Mouse (Mus musculus) liver, embryonic 12.5 days (tissue): Measurements from ENCODE around the gene C87436. TPM values are rescaled to one million over a fixed set of nuclear protein-coding genes. Genes with fewer than 3 reads are reported as not detected.

Source experiments
- ATAC-seq: fragments of 200-750 bp; cut with Nextera tagmentation; 2 replicates; pipeline ENCODE4 v1.8.0; 2017; ENCODE audit warnings: moderate number of reproducible peaks, mild to moderate bottlenecking, moderate library complexity
- H3K27ac ChIP-seq: fragments of 300-500 bp; sonication (generic); 2 replicates; pipeline ENCODE4 v1.5.1; 2016; ENCODE audit warnings: mild to moderate bottlenecking
- H3K27me3 ChIP-seq: fragments of 300-500 bp; sonication (generic); replicated peaks from 2 replicates; pipeline ENCODE4 v1.6.1; 2016; ENCODE audit warnings: mild to moderate bottlenecking, moderate library complexity
- H3K36me3 ChIP-seq: fragments of 300-500 bp; sonication (generic); 2 replicates; pipeline ENCODE4 v1.6.1; 2016; ENCODE audit warnings: mild to moderate bottlenecking, moderate library complexity
- H3K4me1 ChIP-seq: fragments of 300-500 bp; sonication (generic); 2 replicates; pipeline ENCODE4 v1.6.1; 2016
- H3K4me2 ChIP-seq: fragments of 300-500 bp; sonication (generic); 2 replicates; pipeline ENCODE4 v1.6.1; 2016; ENCODE audit warnings: mild to moderate bottlenecking, moderate library complexity
- H3K4me3 ChIP-seq: fragments of 300-500 bp; sonication (generic); 2 replicates; pipeline ENCODE4 v1.5.1; 2016; ENCODE audit warnings: mild to moderate bottlenecking, moderate library complexity
- H3K9ac ChIP-seq: fragments of 300-500 bp; sonication (generic); 2 replicates; pipeline ENCODE4 v1.6.1; 2016; ENCODE audit warnings: mild to moderate bottlenecking, moderate library complexity
- H3K9me3 ChIP-seq: fragments of 300-500 bp; sonication (generic); replicated peaks from 2 replicates; pipeline ENCODE4 v1.6.1; 2016; ENCODE audit warnings: mild to moderate bottlenecking, moderate library complexity
- WGBS: fragments of 180-500 bp; shearing (Covaris S2); methylation state at CpG from one replicate; pipeline ENCODE4 v1.1.7; 2016; ENCODE audit not compliant: insufficient replicate concordance; 5-methylcytosine and 5-hydroxymethylcytosine counted together
- polyA plus RNA-seq: library from polyadenylated mRNA; unstranded; fragments of >200 nt; fragmentation: Nextera tagmentation; extraction: Ambion mirVana; gene quantifications from 2 replicates; pipeline ENCODE4 v1.2.1, GENCODE M21; 2016

C87436 gene
- polyA plus RNA-seq, 1 experiment from 2014 or later = 18.8 TPM

GRCm38 (mm10) chr6:86474072-86474471 is 35.9 kb downstream of the C87436 start:
- no peaks in the 10 kb centered on the region for H3K27me3 ChIP-seq
- no peak overlapping the region for H3K27ac ChIP-seq
- H3K9ac ChIP-seq = no peak overlapping the region
- no peak for ATAC-seq
- H3K9me3 ChIP-seq = no peaks in the 10 kb centered on the region
- no peak overlapping the region for H3K4me3 ChIP-seq
- peaks cover 56% of the 10 kb centered on the region for H3K4me1 ChIP-seq
- H3K4me2 ChIP-seq = no peak overlapping the region
- 84% methylated on average over 5 of the region's 5 CpGs for WGBS
- H3K36me3 ChIP-seq = peaks cover 17% of the 10 kb centered on the region

GRCm38 (mm10) chr6:86474646-86475181 is 36.5 kb downstream of the C87436 start:
- Histone ChIP-seq H3K4me2 (no peak overlapping the region), H3K27me3 (no peaks in the 10 kb centered on the region), H3K36me3 (peaks cover 10% of the 10 kb centered on the region), H3K4me1 (peaks cover 63% of the 10 kb centered on the region), H3K9ac (no peak overlapping the region), H3K4me3 (no peak overlapping the region), H3K27ac (peak overlapping the region; percentile 50; the same call in 1 of the 2 replicates), H3K9me3 (no peaks in the 10 kb centered on the region)
- no peak for ATAC-seq

GRCm38 (mm10) chr6:86475462-86476167 is 37.4 kb downstream of the C87436 start:
- Histone ChIP-seq H3K4me2 (no peak overlapping the region), H3K9me3 (no peaks in the 10 kb centered on the region), H3K4me1 (peaks cover 72% of the 10 kb centered on the region), H3K9ac (no peak overlapping the region), H3K4me3 (no peak overlapping the region), H3K27ac (peak overlapping the region; percentile 50; the same call in 1 of the 2 replicates), H3K36me3 (peaks cover 1% of the 10 kb centered on the region; the same call in 1 of the 2 replicates), H3K27me3 (no peaks in the 10 kb centered on the region)
- no peak for ATAC-seq
- 69% methylated on average over 9 of the region's 9 CpGs for WGBS

GRCm38 (mm10) chr6:86476931-86477330 is 38.8 kb downstream of the C87436 start:
- Histone ChIP-seq H3K36me3 (no peaks in the 10 kb centered on the region; the same call in 1 of the 2 replicates), H3K27me3 (no peaks in the 10 kb centered on the region), H3K4me3 (no peak overlapping the region), H3K27ac (no peak overlapping the region), H3K4me1 (peaks cover 66% of the 10 kb centered on the region), H3K4me2 (no peak overlapping the region), H3K9me3 (no peaks in the 10 kb centered on the region), H3K9ac (no peak overlapping the region)
- ATAC-seq = no peak
- WGBS = 65% methylated on average over 5 of the region's 5 CpGs

GRCm38 (mm10) chr6:86479311-86479710 is 41.1 kb downstream of the C87436 start:
- no peak overlapping the region for H3K4me2 ChIP-seq
- H3K27ac ChIP-seq = no peak overlapping the region; the same call in 1 of the 2 replicates
- 57% methylated on average over 3 of the region's 3 CpGs for WGBS
- peaks cover 48% of the 10 kb centered on the region for H3K4me1 ChIP-seq
- H3K4me3 ChIP-seq = no peak overlapping the region
- H3K36me3 ChIP-seq = no peaks in the 10 kb centered on the region; the same call in 1 of the 2 replicates
- H3K9me3 ChIP-seq = no peaks in the 10 kb centered on the region
- H3K27me3 ChIP-seq = no peaks in the 10 kb centered on the region
- no peak for ATAC-seq
- no peak overlapping the region for H3K9ac ChIP-seq

GRCm38 (mm10) chr6:86479816-86480188 is 41.6 kb downstream of the C87436 start:
- Histone ChIP-seq H3K4me2 (no peak overlapping the region), H3K27ac (peak overlapping the region; percentile 55), H3K4me3 (no peak overlapping the region), H3K4me1 (peaks cover 44% of the 10 kb centered on the region), H3K9me3 (no peaks in the 10 kb centered on the region), H3K27me3 (no peaks in the 10 kb centered on the region), H3K36me3 (no peaks in the 10 kb centered on the region; the same call in 1 of the 2 replicates), H3K9ac (no peak overlapping the region)
- no peak for ATAC-seq

DNA sequence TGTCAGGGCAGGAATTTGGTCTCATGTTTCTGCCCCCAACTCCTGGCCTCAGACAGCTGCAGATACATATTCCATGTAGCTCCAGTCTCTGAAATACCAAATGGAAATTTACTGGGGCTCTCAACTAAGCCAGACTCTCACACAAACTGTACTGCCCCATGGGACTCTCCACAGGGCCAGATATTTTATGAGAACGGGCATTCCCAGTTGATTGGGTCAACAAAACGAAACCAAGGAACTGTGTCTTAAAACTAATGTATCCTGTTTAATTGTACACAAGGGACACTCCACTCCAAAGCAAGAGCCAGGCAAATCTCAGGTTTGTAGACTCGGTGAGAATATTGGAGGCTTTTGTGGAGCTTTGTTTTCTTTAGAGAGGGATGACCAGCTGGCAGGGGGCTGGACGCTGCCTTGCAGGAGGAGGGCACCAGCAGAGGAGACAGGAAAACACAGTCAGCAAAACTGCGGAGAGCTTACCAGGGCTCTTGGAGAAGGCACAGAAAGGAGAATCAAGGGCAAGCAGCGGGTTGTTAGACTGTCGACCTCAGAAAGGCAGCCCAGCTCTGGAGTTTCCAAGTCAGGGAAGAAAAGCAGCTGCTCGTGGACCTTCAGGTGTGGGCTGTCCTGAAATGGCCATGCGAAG is 42.1 kb downstream of the C87436 start:
- no peaks in the 10 kb centered on the region for H3K27me3 ChIP-seq
- peak overlapping the region; percentile 55 for H3K27ac ChIP-seq
- H3K36me3 ChIP-seq = no peaks in the 10 kb centered on the region
- peak overlapping the region; percentile 56; the same call in 1 of the 2 replicates for H3K9ac ChIP-seq
- H3K4me2 ChIP-seq = peak overlapping the region; percentile 44
- no peak overlapping the region for H3K4me3 ChIP-seq
- WGBS = 31% methylated on average over 9 of the region's 9 CpGs
- H3K9me3 ChIP-seq = no peaks in the 10 kb centered on the region
- peaks cover 40% of the 10 kb centered on the region for H3K4me1 ChIP-seq
- no peak for ATAC-seq

DNA sequence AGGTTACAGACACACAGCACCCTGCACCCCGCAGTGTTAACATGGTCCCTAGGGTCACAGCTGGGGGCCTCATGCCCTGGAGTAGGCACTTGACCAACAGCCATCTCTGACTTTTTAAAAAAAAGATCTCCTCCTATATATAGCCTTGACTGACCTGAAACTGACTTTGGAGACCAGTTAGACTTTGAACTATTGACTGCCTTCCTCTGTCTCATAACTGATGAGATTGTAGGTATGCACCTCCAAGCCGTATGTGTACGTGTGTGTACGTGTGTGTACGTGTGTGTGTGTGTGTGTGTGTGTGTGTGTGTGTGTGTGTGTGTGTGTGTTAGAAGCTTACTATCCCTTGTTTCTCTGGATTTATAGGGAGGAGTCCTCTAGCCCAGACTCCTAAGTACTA is 43.7 kb downstream of the C87436 start:
- ATAC-seq = no peak
- H3K27ac ChIP-seq = no peak overlapping the region

DNA sequence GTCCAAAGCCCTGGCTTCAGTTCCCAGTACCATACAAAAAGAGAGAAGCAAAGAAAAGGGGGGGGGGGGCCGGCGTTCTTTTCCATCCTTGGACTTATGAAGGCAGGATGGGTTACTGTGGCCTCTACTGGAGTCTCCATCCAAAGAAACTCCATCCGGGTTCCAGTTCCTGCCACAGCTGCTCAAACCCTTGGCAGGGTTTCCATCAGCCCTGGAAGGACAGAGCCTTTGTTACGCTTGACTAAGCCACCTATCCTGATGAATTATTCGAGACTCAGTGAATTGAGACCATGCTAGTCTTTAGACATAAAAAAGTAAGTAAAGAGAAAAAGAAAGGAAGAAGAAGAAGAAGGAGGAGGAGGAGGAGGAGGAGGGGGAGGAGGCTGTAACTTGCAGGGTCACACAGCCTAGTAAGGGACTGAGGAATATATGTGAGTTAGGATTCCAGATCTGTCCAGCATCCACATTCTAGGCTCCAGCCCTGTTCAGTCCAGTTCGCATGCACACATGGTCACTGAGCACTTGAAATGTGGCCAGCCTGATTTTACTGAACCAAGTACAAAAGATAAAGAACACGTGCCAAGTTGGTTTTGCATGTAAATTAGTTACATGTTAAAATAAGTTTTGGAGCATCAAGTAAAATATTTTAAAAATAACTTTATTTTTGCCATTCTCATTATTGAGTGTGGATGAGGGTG is 47.9 kb downstream of the C87436 start:
- H3K27ac ChIP-seq = no peak overlapping the region

More for the DNA sequence above, 43.7 kb downstream of the C87436 start:
- Histone ChIP-seq H3K4me2 (no peak overlapping the region), H3K36me3 (no peaks in the 10 kb centered on the region), H3K27me3 (no peaks in the 10 kb centered on the region), H3K4me3 (no peak overlapping the region), H3K4me1 (peaks cover 35% of the 10 kb centered on the region), H3K9ac (no peak overlapping the region), H3K9me3 (no peaks in the 10 kb centered on the region)
- 59% methylated on average over 5 of the region's 5 CpGs for WGBS

DNA sequence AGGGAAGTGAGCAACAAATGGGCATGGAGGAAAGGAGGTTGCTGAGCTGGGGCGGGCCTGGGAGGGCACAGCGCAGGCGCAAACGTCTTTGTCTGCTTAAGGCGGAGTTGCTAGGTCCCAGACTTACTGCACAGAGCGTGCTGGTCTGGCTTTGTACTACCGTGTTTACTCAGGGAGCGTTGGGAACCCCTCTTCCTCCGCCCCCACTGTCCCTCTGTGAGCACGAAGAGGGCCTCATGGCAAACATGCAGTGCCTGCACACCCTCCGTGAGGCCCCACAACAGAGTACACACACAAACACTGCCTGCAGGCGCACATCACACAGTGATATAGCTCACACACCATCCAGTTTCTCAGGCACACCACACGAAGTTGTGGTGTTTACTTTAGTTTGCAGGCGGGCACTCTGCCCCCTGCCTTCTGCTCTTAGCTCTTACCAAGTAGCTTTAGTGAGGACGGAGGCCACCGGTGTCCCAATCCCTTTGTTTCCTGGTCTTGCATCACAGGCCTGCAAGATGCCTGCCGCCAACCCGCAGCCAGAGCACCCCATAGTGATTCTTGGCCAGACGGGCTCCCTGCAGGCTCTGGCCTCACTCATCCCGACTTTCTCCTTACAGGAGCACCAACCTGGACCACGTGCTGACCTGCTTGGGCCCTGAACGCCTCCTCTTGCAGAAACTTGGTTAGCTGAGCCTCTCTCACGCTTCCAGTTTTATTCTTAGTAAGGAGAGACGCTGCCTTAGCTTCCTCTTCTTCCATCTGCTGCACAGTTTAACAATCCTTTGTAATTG is 49.4 kb downstream of the C87436 start:
- H3K4me1 ChIP-seq = peaks cover 20% of the 10 kb centered on the region
- ATAC-seq = peak; percentile 90
- peak overlapping the region; percentile 64 for H3K4me2 ChIP-seq
- 11% methylated on average over 24 of the region's 24 CpGs for WGBS
- no peaks in the 10 kb centered on the region for H3K27me3 ChIP-seq
- H3K36me3 ChIP-seq = no peaks in the 10 kb centered on the region
- no peaks in the 10 kb centered on the region for H3K9me3 ChIP-seq
- peak overlapping the region; percentile 87 for H3K27ac ChIP-seq
- peak overlapping the region; percentile 35 for H3K4me3 ChIP-seq
- peak overlapping the region; percentile 62 for H3K9ac ChIP-seq

More for the DNA sequence above, 47.9 kb downstream of the C87436 start:
- 66% methylated on average over 7 of the region's 7 CpGs for WGBS
- H3K9me3 ChIP-seq = no peaks in the 10 kb centered on the region
- ATAC-seq = no peak
- H3K4me1 ChIP-seq = peaks cover 21% of the 10 kb centered on the region
- no peaks in the 10 kb centered on the region for H3K27me3 ChIP-seq
- H3K4me3 ChIP-seq = no peak overlapping the region
- no peaks in the 10 kb centered on the region for H3K36me3 ChIP-seq
- no peak overlapping the region for H3K9ac ChIP-seq
- H3K4me2 ChIP-seq = no peak overlapping the region

GRCm38 (mm10) chr6:86488149-86488485 is 49.9 kb downstream of the C87436 start:
- H3K4me3 ChIP-seq = no peak overlapping the region
- peak overlapping the region; percentile 87 for H3K27ac ChIP-seq
- peak overlapping the region; percentile 64 for H3K4me2 ChIP-seq
- peak overlapping the region; percentile 62 for H3K9ac ChIP-seq
- H3K27me3 ChIP-seq = no peaks in the 10 kb centered on the region
- WGBS = 45% methylated on average over 3 of the region's 3 CpGs
- H3K4me1 ChIP-seq = peaks cover 22% of the 10 kb centered on the region
- no peaks in the 10 kb centered on the region for H3K9me3 ChIP-seq
- no peak for ATAC-seq
- no peaks in the 10 kb centered on the region for H3K36me3 ChIP-seq
